Mouse (Mus musculus) lung, postnatal 36 days (tissue): ENCODE measurements around the gene Zbtb16.
A peak's percentile ranks its signal among the peaks of the same experiment; 100 is the strongest.

ENCODE experiments used
- DNase-seq: peaks from one replicate; pipeline ENCODE4 v3.0.0; 2022; ENCODE audit warnings: mixed read lengths

The Zbtb16 gene

GRCm38 (mm10) chr9:48635576-48636350 is 200.3 kb downstream of the Zbtb16 start:
- DNase-seq = no peak

- no peak for DNase-seq
Measured at GRCm38 (mm10) chr9:48633147-48633546, 202.9 kb downstream of the Zbtb16 start.

GRCm38 (mm10) chr9:48619268-48619667 is 216.8 kb downstream of the Zbtb16 start:
- DNase-seq = no peak

- peak; percentile 84 for DNase-seq
Measured at GRCm38 (mm10) chr9:48618589-48618988, 217.4 kb downstream of the Zbtb16 start.

GRCm38 (mm10) chr9:48618111-48618510 is 217.9 kb downstream of the Zbtb16 start:
- DNase-seq = peak; percentile 86

- no peak for DNase-seq
Measured at GRCm38 (mm10) chr9:48617511-48618010, 218.5 kb downstream of the Zbtb16 start.

GRCm38 (mm10) chr9:48613221-48613620 is 222.8 kb downstream of the Zbtb16 start:
- DNase-seq = no peak

- DNase-seq = no peak
Measured at GRCm38 (mm10) chr9:48612542-48612941, 223.5 kb downstream of the Zbtb16 start.

- no peak for DNase-seq
Measured at GRCm38 (mm10) chr9:48611032-48611431, 225.0 kb downstream of the Zbtb16 start.

- DNase-seq = no peak
Measured at GRCm38 (mm10) chr9:48609734-48610133, 226.3 kb downstream of the Zbtb16 start.

GRCm38 (mm10) chr9:48607417-48607816 is 228.6 kb downstream of the Zbtb16 start:
- no peak for DNase-seq

GRCm38 (mm10) chr9:48606171-48606570 is 229.9 kb downstream of the Zbtb16 start:
- DNase-seq = peak; percentile 74

GRCm38 (mm10) chr9:48605697-48606096 is 230.3 kb downstream of the Zbtb16 start:
- DNase-seq = peak; percentile 6

GRCm38 (mm10) chr9:48604939-48605598 is 231.0 kb downstream of the Zbtb16 start, which contains the start of gene Nnmt:
TSS of gene Nnmt (minus strand) at chr9:48605153.
- peak; percentile 34 for DNase-seq
